Mouse (Mus musculus) embryonic facial prominence, embryonic 10.5 days (tissue): ENCODE data around the gene Vegfb. TPM values are rescaled to one million over a fixed set of nuclear protein-coding genes. Genes with fewer than 3 reads are reported as not detected.

ENCODE experiments used
- polyA plus RNA-seq: library from polyadenylated mRNA; unstranded; fragments of >200 nt; fragmentation: Nextera tagmentation; extraction: Ambion mirVana; gene quantifications from 2 replicates; pipeline ENCODE4 v1.2.1, GENCODE M21; 2016

Gene Vegfb
- polyA plus RNA-seq, 1 experiment from 2014 or later, result 36.9 TPM

Other genes with a start within 250 kb of the Vegfb start
- 5.3 and 7.0 TPM in 2 replicates for gene Rps6ka4, start 147.0 kb downstream of the Vegfb start, polyA plus RNA-seq
- 0.62 and 0.67 TPM in 2 replicates for gene Ccdc88b, start 129.4 kb downstream of the Vegfb start, polyA plus RNA-seq
- 150 and 168 TPM in 2 replicates for gene Trmt112, start 78.0 kb downstream of the Vegfb start, polyA plus RNA-seq
- gene Prdx5, start 77.5 kb downstream of the Vegfb start, polyA plus RNA-seq, result 137 and 140 TPM in 2 replicates
- 7.9 and 8.9 TPM in 2 replicates for gene Esrra, start 65.8 kb downstream of the Vegfb start, polyA plus RNA-seq
- gene Catsperz, start 62.3 kb downstream of the Vegfb start, polyA plus RNA-seq, result 0.68 and 0.74 TPM in 2 replicates
- 0.23 TPM in 1 of 2 replicates, not detected in the other for gene Kcnk4, start 53.1 kb downstream of the Vegfb start, polyA plus RNA-seq
- gene Bad, start 45.8 kb downstream of the Vegfb start, polyA plus RNA-seq, result 53.4 and 55.1 TPM in 2 replicates
- gene Gpr137, start 45.2 kb downstream of the Vegfb start, polyA plus RNA-seq, result 26.9 and 27.5 TPM in 2 replicates
- gene Ppp1r14b, start 12.7 kb downstream of the Vegfb start, polyA plus RNA-seq, result 217 and 235 TPM in 2 replicates
- gene Plcb3, start 11.2 kb downstream of the Vegfb start, polyA plus RNA-seq, result 32.8 and 37.0 TPM in 2 replicates
- 100.0 and 101 TPM in 2 replicates for gene Fkbp2, start 7.2 kb downstream of the Vegfb start, polyA plus RNA-seq
- 18.1 and 18.2 TPM in 2 replicates for gene Dnajc4, start 4.9 kb upstream of the Vegfb start, polyA plus RNA-seq
- gene Nudt22, start 8.5 kb upstream of the Vegfb start, polyA plus RNA-seq, result 20.1 and 20.9 TPM in 2 replicates
- 8.3 and 8.8 TPM in 2 replicates for gene Trpt1, start 8.5 kb upstream of the Vegfb start, polyA plus RNA-seq
- gene Fermt3, start 31.8 kb upstream of the Vegfb start, polyA plus RNA-seq, result 7.1 and 8.0 TPM in 2 replicates
- gene Stip1, start 52.3 kb upstream of the Vegfb start, polyA plus RNA-seq, result 453 and 489 TPM in 2 replicates
- 5.0 and 5.4 TPM in 2 replicates for gene Macrod1, start 69.2 kb upstream of the Vegfb start, polyA plus RNA-seq
- 2.5 and 2.9 TPM in 2 replicates for gene Flrt1, start 118.1 kb upstream of the Vegfb start, polyA plus RNA-seq
- 275 and 276 TPM in 2 replicates for gene Otub1, start 218.7 kb upstream of the Vegfb start, polyA plus RNA-seq
- 867 and 877 TPM in 2 replicates for gene Cox8a, start 230.0 kb upstream of the Vegfb start, polyA plus RNA-seq